Mouse (Mus musculus): Measurements from ENCODE around the gene Six2. TPM values are rescaled to one million over a fixed set of nuclear protein-coding genes. Genes with fewer than 3 reads are reported as not detected.

The Six2 gene
- total and polyA plus RNA-seq, 3 experiments: 0.04 to 0.40 TPM; not detected in 1

DNA sequence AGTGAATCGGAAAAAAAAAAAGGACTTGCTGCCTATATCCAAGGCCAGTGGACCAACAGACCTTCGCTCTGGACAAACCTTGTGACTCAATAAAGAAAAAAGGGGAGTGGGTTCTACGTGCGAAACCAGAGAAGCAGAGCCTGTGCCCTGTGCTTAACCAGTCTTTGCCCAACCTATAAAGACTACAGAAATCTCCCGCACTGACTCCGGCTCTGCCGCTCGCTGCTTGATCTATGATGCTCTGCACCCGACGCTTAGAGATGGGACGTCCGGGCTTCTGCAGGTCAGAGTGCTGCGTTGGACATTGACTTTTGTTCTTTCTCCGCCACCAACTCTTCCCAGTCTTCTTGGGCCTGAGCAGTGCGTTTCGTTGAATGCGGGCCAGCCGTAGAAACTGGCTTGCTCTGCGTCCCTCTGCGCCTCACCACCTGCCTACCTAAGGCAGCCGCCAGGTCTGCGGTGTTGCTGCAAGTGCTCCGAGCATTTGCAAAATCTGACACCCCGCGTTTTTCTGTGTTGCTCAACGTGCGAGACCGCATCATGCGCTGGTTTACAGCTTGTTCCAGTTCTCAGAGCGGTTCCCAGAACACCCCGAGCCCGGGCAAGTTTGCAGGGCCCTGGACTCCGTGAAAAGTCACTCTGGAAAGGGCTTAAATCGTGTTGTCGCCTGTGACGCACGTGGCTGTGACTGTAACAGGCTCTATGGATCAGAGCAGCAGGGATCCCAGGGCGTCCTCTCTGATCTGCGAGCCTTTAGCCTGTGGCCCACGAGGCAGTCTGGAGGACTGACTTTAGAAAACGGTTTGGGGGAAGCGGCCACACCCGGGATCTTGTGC is 3.8 kb upstream of the Six2 start:
- DNase-seq (ENCODE audit: extremely low read depth): no peak
- Histone ChIP-seq H3K27ac (ENCODE audit: insufficient read depth, low read depth) (no peak overlapping the region), H3K4me2 (ENCODE audit: insufficient read depth, low read depth, poor library complexity, severe bottlenecking) (no peak overlapping the region), H3K36me3 (replicated peaks in 1 of 2; ENCODE audit: control insufficient read depth in 1 of 2, insufficient read depth in 1 of 2, low read length in 1 of 2) (peaks cover 0 to 5% of the 10 kb centered on the region in 2 experiments), H3K4me1 (ENCODE audit: control insufficient read depth in 1 of 2, insufficient read depth in 2 of 2) (no peaks in the 10 kb centered on the region), H3K9me3 (replicated peaks; ENCODE audit: low read length) (peaks cover 18% of the 10 kb centered on the region), H3K9ac (ENCODE audit: insufficient read depth, low read depth) (no peak overlapping the region), H3K4me3 (replicated peaks in 1 of 3; ENCODE audit: low read depth in 2 of 3, low read length in 2 of 3, poor library complexity in 1 of 3) (no peak overlapping the region), H3K79me2 (replicated peaks; ENCODE audit: control insufficient read depth, extremely low read depth, insufficient read depth, poor library complexity, severe bottlenecking) (no peaks in the 10 kb centered on the region), H3K27me3 (replicated peaks) (no peaks in the 10 kb centered on the region)
- dilution Hi-C loops (cut with MboI; ENCODE audit: extremely low pct_ligation_motif_present, extremely low pct_unique_long_range_greater_than_20kb, low sequenced_read_pairs): no loop called here
- no peak for TF ChIP-seq MAX (IDR thresholded peaks at IDR 0.05; ENCODE audit: low read length)
- TF ChIP-seq MAZ (IDR thresholded peaks at IDR 0.05; ENCODE audit: low read depth, low read length): no peak
- TF ChIP-seq MAFK (IDR thresholded peaks at IDR 0.05; ENCODE audit: insufficient replicate concordance, low read length): no peak
- no peak for TF ChIP-seq ETS1 (conservative IDR thresholded peaks at IDR 0.05; ENCODE audit: low read depth, low read length)
- TF ChIP-seq TCF12 (IDR thresholded peaks at IDR 0.05; ENCODE audit: low read depth, low read length): no peak
- TF ChIP-seq USF1 (IDR thresholded peaks at IDR 0.05; ENCODE audit: low read depth, low read length): no peak
- TF ChIP-seq CHD1 (IDR thresholded peaks at IDR 0.05; ENCODE audit: low read depth, low read length): no peak
- no peak for TF ChIP-seq UBTF (IDR thresholded peaks at IDR 0.05; ENCODE audit: low read depth, low read length)
- in situ Hi-C loops (cut with MboI; ENCODE audit: low pct_ligation_motif_present, low pct_unique_long_range_greater_than_20kb, low sequenced_read_pairs): no loop called here

DNA sequence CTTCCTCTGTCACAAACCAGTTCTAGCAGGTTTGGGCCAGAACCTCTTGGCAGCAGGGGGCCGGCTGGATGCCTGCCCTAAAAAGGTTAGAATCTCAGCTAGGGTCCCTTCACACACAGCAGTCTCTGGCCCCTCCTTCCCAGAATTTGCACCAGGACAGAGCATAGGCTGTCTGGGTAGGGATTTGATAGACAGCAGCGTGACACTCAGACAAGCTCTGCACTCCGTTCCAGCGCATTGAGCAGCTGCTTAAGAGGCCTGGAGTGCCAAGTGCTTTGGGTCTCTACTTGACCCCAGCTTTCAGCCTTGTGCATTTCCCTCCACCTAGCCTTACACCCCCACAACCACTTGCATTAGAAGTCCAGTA is 2.9 kb upstream of the Six2 start:
- in situ Hi-C loops (cut with MboI; ENCODE audit: low pct_ligation_motif_present, low pct_unique_long_range_greater_than_20kb, low sequenced_read_pairs) (no loop called here), dilution Hi-C loops (cut with MboI; ENCODE audit: extremely low pct_ligation_motif_present, extremely low pct_unique_long_range_greater_than_20kb, low sequenced_read_pairs) (no loop called here)
- Histone ChIP-seq H3K27me3 (replicated peaks) (no peaks in the 10 kb centered on the region), H3K4me3 (replicated peaks in 1 of 3; ENCODE audit: low read depth in 2 of 3, low read length in 2 of 3, poor library complexity in 1 of 3) (no peak overlapping the region), H3K79me2 (replicated peaks; ENCODE audit: control insufficient read depth, extremely low read depth, insufficient read depth, poor library complexity, severe bottlenecking) (no peaks in the 10 kb centered on the region), H3K4me2 (ENCODE audit: insufficient read depth, low read depth, poor library complexity, severe bottlenecking) (no peak overlapping the region), H3K9ac (ENCODE audit: insufficient read depth, low read depth) (no peak overlapping the region), H3K9me3 (replicated peaks; ENCODE audit: low read length) (peaks cover 27% of the 10 kb centered on the region), H3K36me3 (replicated peaks in 1 of 2; ENCODE audit: control insufficient read depth in 1 of 2, insufficient read depth in 1 of 2, low read length in 1 of 2) (peaks cover 0 to 5% of the 10 kb centered on the region in 2 experiments), H3K4me1 (ENCODE audit: control insufficient read depth in 1 of 2, insufficient read depth in 2 of 2) (no peaks in the 10 kb centered on the region), H3K27ac (ENCODE audit: insufficient read depth, low read depth) (no peak overlapping the region)
- DNase-seq (ENCODE audit: extremely low read depth): no peak
- TF ChIP-seq POLR2AphosphoS2 (IDR thresholded peaks at IDR 0.05; ENCODE audit: low read depth, low read length) (no peak), ZNF384 (IDR thresholded peaks at IDR 0.05; ENCODE audit: low read depth, low read length) (no peak), NRF1 (IDR thresholded peaks at IDR 0.05; ENCODE audit: low read depth, low read length) (no peak), JUN (IDR thresholded peaks at IDR 0.05; ENCODE audit: insufficient read depth, low read depth, low read length) (no peak), MYC (IDR thresholded peaks at IDR 0.05; ENCODE audit: low read depth, low read length) (no peak), SIN3A (IDR thresholded peaks at IDR 0.05; ENCODE audit: low read length) (no peak), POLR2A (IDR thresholded peaks at IDR 0.05; ENCODE audit: low read depth, low read length) (no peak), SMC3 (IDR thresholded peaks at IDR 0.05; ENCODE audit: low read depth, low read length) (no peak), BHLHE40 (IDR thresholded peaks at IDR 0.05; ENCODE audit: low read depth, low read length) (no peak)
